Mouse (Mus musculus) liver, adult 2 months (tissue): ENCODE results near the gene Ebf1. TPM values are rescaled to one million over a fixed set of nuclear protein-coding genes. Genes with fewer than 3 reads are reported as not detected.

Source experiments
- DNase-seq: peaks from one replicate; pipeline ENCODE4 v3.0.0-alpha.2; 2011; ENCODE audit warnings: low read depth, low spot score; ENCODE audit errors: extremely low read depth
- H3K27ac ChIP-seq: fragments of 200-500 bp; replicated peaks from 2 replicates; pipeline ENCODE4 v1.5.1; 2012; ENCODE audit warnings: low read depth, mild to moderate bottlenecking, control low read depth, inconsistent platforms, low read length; ENCODE audit not compliant: insufficient read depth
- H3K27me3 ChIP-seq: fragments of 200-500 bp; 2 replicates; pipeline ENCODE4 v1.6.1; 2012; ENCODE audit warnings: mild to moderate bottlenecking, moderate library complexity, low read length, inconsistent platforms; ENCODE audit not compliant: control insufficient read depth, insufficient read depth
- H3K36me3 ChIP-seq: fragments of 200-500 bp; 2 replicates; pipeline ENCODE4 v1.6.1; 2012; ENCODE audit warnings: low read length, inconsistent platforms; ENCODE audit not compliant: control insufficient read depth, insufficient read depth
- H3K4me1 ChIP-seq: fragments of 200-500 bp; 2 replicates; pipeline ENCODE4 v1.6.1; 2011; ENCODE audit warnings: low read length; ENCODE audit not compliant: control insufficient read depth, insufficient read depth
- H3K4me3 ChIP-seq: fragments of 200-500 bp; 2 replicates; pipeline ENCODE4 v1.5.1; 2011; ENCODE audit warnings: low read depth, mild to moderate bottlenecking, control low read depth, low read length, moderate library complexity; ENCODE audit not compliant: insufficient read depth
- H3K79me2 ChIP-seq: fragments of 200-500 bp; 2 replicates; pipeline ENCODE4 v1.6.1; 2012; ENCODE audit warnings: inconsistent platforms, mild to moderate bottlenecking, low read length, moderate library complexity; ENCODE audit not compliant: control insufficient read depth, insufficient read depth
- H3K9ac ChIP-seq: fragments of 200-500 bp; 2 replicates; pipeline ENCODE4 v1.6.1; 2012; ENCODE audit warnings: low read depth, mild to moderate bottlenecking, control low read depth, inconsistent platforms, low read length
- CTCF ChIP-seq: fragments of 200-500 bp; IDR thresholded peaks from 2 replicates; pipeline ENCODE4 v1.5.1; 2011; ENCODE audit warnings: low read depth, low read length, control low read depth
- POLR2A ChIP-seq: fragments of 200-500 bp; IDR thresholded peaks from 2 replicates; pipeline ENCODE4 v1.6.1; 2011; ENCODE audit warnings: low read length, control low read depth; ENCODE audit not compliant: insufficient read depth; ENCODE audit errors: extremely low read depth
- WGBS: fragments of 180-500 bp; shearing (Covaris S2); methylation state at CpG from one replicate; pipeline ENCODE4 v1.1.7; 2018; 5-methylcytosine and 5-hydroxymethylcytosine counted together
- polyA plus RNA-seq: library from polyadenylated mRNA; depleted of rRNA; stranded (reverse); fragments of >200 nt; gene quantifications from 2 replicates; pipeline ENCODE4 v1.2.3, GENCODE M21; 2012
- total RNA-seq: library from RNA; depleted of rRNA; stranded (reverse); fragments of >200 nt; gene quantifications from 2 replicates; pipeline ENCODE4 v1.2.3, GENCODE M21; 2014

The Ebf1 gene
- total and polyA plus RNA-seq, 2 experiments: 0.23 to 0.37 TPM

DNA sequence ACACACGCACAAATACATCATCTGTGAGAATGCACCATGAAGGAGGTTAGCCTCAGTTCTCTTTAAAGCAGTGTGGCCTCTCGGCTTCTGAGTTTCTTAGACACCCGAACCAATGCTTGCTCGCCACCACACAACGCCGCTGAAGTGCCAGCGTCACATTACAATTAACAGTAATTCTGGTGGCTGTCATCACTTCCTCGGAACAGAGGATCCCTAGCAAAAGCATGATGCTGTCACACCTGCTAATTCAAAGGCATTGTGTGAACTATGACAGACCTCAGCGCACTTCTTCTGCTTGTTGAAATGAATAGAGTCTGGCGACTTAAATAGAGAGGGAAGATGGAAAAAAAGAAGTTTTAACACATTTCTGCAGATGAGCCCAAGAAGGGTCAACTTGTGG lies 235.8 kb downstream of the Ebf1 start:
- no peak for DNase-seq
- H3K27ac ChIP-seq: no peak overlapping the region
- H3K27me3 ChIP-seq: no peaks in the 10 kb centered on the region
- H3K4me3 ChIP-seq: no peak overlapping the region
- H3K36me3 ChIP-seq: no peaks in the 10 kb centered on the region
- H3K9ac ChIP-seq: no peak overlapping the region
- TF ChIP-seq CTCF (no peak), POLR2A (no peak)
- no peaks in the 10 kb centered on the region for H3K79me2 ChIP-seq
- WGBS: 90% methylated on average over 10 of the region's 10 CpGs
- no peaks in the 10 kb centered on the region for H3K4me1 ChIP-seq

DNA sequence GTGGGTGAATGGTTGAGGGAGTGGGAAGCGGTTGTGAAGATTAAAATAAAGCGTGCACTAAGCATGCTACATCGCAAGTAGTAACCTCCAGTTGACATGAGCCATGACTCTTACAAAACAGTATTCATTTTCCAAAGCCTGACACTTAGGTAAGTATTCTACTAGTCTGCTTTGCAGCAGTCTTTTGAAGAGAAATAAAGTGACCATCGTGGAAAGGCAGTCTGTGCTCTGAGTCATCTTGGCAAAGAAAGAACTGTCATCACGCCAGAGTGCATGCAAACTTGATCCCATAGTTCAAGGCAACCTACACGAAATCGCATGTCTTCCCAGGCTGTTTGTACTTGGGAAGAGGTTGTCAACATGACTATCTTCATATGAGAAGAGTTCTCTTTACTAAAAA lies 237.4 kb downstream of the Ebf1 start:
- no peak for DNase-seq
- WGBS: 80% methylated on average over 7 of the region's 7 CpGs
- H3K36me3 ChIP-seq: no peaks in the 10 kb centered on the region
- H3K27me3 ChIP-seq: no peaks in the 10 kb centered on the region
- no peak for TF ChIP-seq CTCF
- no peak overlapping the region for H3K4me3 ChIP-seq
- no peaks in the 10 kb centered on the region for H3K4me1 ChIP-seq
- no peak overlapping the region for H3K27ac ChIP-seq
- no peak overlapping the region for H3K9ac ChIP-seq
- no peaks in the 10 kb centered on the region for H3K79me2 ChIP-seq

DNA sequence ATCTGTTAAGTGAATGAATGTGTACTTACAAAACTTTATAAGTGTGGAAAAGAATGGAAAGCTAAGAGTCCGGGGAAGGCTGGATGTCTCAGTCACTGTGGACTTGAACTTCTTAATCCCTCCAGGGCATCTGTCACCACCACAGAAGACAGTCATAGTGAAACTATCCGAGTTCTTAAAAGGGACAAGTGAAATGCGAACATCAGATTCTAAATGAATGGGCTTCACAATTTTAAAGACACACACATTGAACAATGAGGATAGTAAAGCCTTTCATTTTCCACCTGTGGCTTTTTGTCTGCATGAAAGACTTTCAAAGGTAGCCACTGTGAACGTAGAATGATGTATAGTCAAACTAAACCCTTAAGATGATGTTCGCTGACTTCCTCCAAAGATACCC lies 244.0 kb downstream of the Ebf1 start:
- no peak for DNase-seq
- no peaks in the 10 kb centered on the region for H3K4me1 ChIP-seq

DNA sequence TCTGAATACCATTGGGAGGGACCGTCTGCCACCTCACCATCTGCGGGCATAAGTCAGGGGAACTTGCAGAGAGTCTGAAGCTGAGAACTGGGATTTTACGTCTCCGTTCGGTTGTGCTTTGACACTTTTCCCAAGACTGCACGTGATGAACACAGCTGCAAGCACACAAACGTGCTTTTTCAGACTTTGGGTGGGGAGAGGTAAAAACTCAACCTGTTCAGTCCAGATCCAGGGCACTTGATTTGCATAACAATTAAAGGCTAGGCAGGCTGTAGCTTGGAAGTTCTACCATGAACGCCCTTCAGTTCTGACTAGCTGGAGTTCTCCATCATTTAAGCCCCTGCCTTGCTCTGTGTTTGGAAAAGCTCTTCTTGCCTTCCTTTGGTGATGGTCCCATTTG lies 246.8 kb downstream of the Ebf1 start:
- WGBS: 84% methylated on average over 8 of the region's 8 CpGs
- no peak overlapping the region for H3K4me3 ChIP-seq
- H3K27ac ChIP-seq: no peak overlapping the region
- no peaks in the 10 kb centered on the region for H3K36me3 ChIP-seq
- no peaks in the 10 kb centered on the region for H3K27me3 ChIP-seq
- H3K4me1 ChIP-seq: no peaks in the 10 kb centered on the region
- H3K9ac ChIP-seq: no peak overlapping the region
- DNase-seq: no peak
- H3K79me2 ChIP-seq: no peaks in the 10 kb centered on the region
- no peak for TF ChIP-seq POLR2A
- TF ChIP-seq CTCF: no peak

More for the DNA sequence above, 244.0 kb downstream of the Ebf1 start:
- H3K27ac ChIP-seq: no peak overlapping the region
- no peak for TF ChIP-seq POLR2A
- TF ChIP-seq CTCF: no peak
- H3K79me2 ChIP-seq: no peaks in the 10 kb centered on the region
- H3K27me3 ChIP-seq: no peaks in the 10 kb centered on the region
- 88% methylated on average over 5 of the region's 5 CpGs for WGBS
- H3K36me3 ChIP-seq: no peaks in the 10 kb centered on the region
- H3K4me3 ChIP-seq: no peak overlapping the region
- no peak overlapping the region for H3K9ac ChIP-seq

DNA sequence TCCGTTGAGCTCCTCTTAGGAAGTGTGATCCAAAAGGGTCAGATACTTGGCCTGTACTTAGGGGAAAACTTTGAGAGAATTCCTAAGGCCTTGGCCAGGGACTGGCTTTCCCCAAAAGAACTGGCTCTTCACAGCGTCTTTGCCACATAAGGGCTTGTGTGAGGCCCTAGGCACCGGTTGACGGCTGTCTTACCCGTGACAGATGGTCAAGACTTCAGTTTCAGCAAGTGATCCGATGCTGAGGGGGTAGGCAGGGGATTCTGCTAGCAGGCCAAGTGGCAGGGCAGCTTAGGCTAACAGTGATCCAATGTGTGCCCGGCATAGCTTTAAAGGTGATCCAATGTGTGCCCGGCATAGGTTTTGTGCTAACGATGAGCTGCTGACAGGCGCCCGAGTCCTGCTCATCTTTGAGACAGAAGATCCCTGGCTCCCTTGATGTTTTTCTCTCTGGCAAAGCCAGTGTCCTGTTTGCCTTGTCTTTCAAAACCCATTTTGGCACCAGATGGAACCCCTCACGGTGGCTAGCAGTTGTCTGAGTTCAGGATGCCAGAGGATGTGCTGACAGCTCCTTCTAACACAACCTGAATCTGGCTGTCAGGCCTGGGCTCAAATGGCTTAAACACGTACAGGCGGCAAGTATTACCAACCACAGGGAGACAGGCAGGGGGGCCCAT lies 249.5 kb downstream of the Ebf1 start:
- DNase-seq: no peak
- Histone ChIP-seq H3K27ac (no peak overlapping the region), H3K36me3 (no peaks in the 10 kb centered on the region), H3K4me1 (no peaks in the 10 kb centered on the region), H3K9ac (no peak overlapping the region), H3K27me3 (no peaks in the 10 kb centered on the region), H3K4me3 (no peak overlapping the region), H3K79me2 (no peaks in the 10 kb centered on the region)
- 86% methylated on average over 14 of the region's 14 CpGs for WGBS
- TF ChIP-seq CTCF: no peak
- TF ChIP-seq POLR2A: no peak

DNA sequence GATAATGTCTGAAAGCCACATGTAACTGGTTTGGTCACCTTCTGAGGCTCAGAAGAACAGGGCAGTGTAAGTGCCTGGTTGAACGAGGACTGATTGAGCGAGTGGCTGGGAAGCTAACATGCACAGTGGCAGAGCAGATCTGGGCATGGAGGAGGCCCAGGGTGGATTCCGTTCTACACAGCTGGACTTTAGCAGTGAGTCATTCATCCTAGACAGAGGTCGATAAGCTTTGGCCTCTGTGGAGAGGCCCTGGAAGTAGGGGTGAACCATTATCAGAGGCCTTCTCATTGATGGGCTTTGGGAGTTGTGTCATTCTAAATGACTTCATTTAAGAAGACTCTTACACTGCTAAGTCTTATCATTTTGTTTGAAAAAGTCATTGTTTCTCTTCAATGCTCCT lies 250.3 kb downstream of the Ebf1 start:
- no peaks in the 10 kb centered on the region for H3K79me2 ChIP-seq
- H3K9ac ChIP-seq: no peak overlapping the region
- WGBS: 75% methylated on average over 4 of the region's 4 CpGs

More for the DNA sequence above, 250.3 kb downstream of the Ebf1 start:
- H3K36me3 ChIP-seq: no peaks in the 10 kb centered on the region
- no peak overlapping the region for H3K4me3 ChIP-seq
- TF ChIP-seq POLR2A: no peak
- no peak for TF ChIP-seq CTCF
- no peak overlapping the region for H3K27ac ChIP-seq
- no peak for DNase-seq
- no peaks in the 10 kb centered on the region for H3K27me3 ChIP-seq
- no peaks in the 10 kb centered on the region for H3K4me1 ChIP-seq
